Mouse (Mus musculus) midbrain, embryonic 10.5 days (tissue): ENCODE results near the gene H2-Q4. TPM values are rescaled to one million over a fixed set of nuclear protein-coding genes. Genes with fewer than 3 reads are reported as not detected.
"Not testable (repeated sequence)": the region's sequence is repeated elsewhere in the genome, so short reads cannot be mapped to it uniquely, and the experiment has no call there.

ENCODE experiments used
- DNase-seq: peaks from one replicate; pipeline ENCODE4 v3.0.0-alpha.2; 2017; ENCODE audit warnings: low spot score
- H3K27ac ChIP-seq: fragments of 300-500 bp; sonication (generic); replicated peaks from 2 replicates; pipeline ENCODE4 v1.5.1; 2016; ENCODE audit warnings: mild to moderate bottlenecking
- H3K27me3 ChIP-seq: fragments of 300-500 bp; sonication (generic); 2 replicates; pipeline ENCODE4 v1.6.1; 2016; ENCODE audit warnings: low read depth, mild to moderate bottlenecking; ENCODE audit not compliant: poor library complexity, severe bottlenecking
- H3K36me3 ChIP-seq: fragments of 300-500 bp; sonication (generic); 2 replicates; pipeline ENCODE4 v1.6.1; 2016; ENCODE audit warnings: mild to moderate bottlenecking, moderate library complexity
- H3K4me1 ChIP-seq: fragments of 300-500 bp; sonication (generic); 2 replicates; pipeline ENCODE4 v1.6.1; 2016
- H3K4me3 ChIP-seq: fragments of 300-500 bp; sonication (generic); 2 replicates; pipeline ENCODE4 v1.5.1; 2016; ENCODE audit warnings: mild to moderate bottlenecking, moderate library complexity
- H3K9me3 ChIP-seq: fragments of 300-500 bp; sonication (generic); replicated peaks from 2 replicates; pipeline ENCODE4 v1.6.1; 2016; ENCODE audit warnings: mild to moderate bottlenecking
- WGBS: fragments of 180-500 bp; shearing (Covaris S2); methylation state at CpG from one replicate; pipeline ENCODE4 v1.1.7; 2016; 5-methylcytosine and 5-hydroxymethylcytosine counted together
- polyA plus RNA-seq: library from polyadenylated mRNA; unstranded; fragments of >200 nt; fragmentation: Nextera tagmentation; extraction: Ambion mirVana; gene quantifications from 2 replicates; pipeline ENCODE4 v1.2.1, GENCODE M21; 2016

H2-Q4 gene
- polyA plus RNA-seq: 2.9 and 3.1 TPM in 2 replicates

GRCm38 (mm10) chr17:35379369-35379728, at the start of gene H2-Q4:
H2-Q4 (plus strand) TSS chr17:35379617.
- Histone ChIP-seq H3K4me3 (peak within 1 kb of the TSS; percentile 82), H3K27me3 (peaks cover 39% of the 10 kb centered on the region), H3K9me3 (peaks cover 8% of the 10 kb centered on the region; the same call in 1 of the 2 replicates), H3K36me3 (0 out of 2 replicates have a peak, but pooled peaks cover 3% of the 10 kb centered on the region), H3K27ac (peak within 1 kb of the TSS; percentile 83), H3K4me1 (peaks cover 16% of the 10 kb centered on the region)
- DNase-seq: peak; percentile 80
- under 1% methylated on average over 16 of the region's 16 CpGs for WGBS

GRCm38 (mm10) chr17:35329714-35330113, 49.7 kb upstream of the H2-Q4 start:
- DNase-seq, H3K4me1 ChIP-seq, H3K4me3 ChIP-seq, H3K27ac ChIP-seq, H3K9me3 ChIP-seq, H3K27me3 ChIP-seq, H3K36me3 ChIP-seq: not testable (repeated sequence)
- 54% methylated on average over 3 of the region's 3 CpGs for WGBS

DNA sequence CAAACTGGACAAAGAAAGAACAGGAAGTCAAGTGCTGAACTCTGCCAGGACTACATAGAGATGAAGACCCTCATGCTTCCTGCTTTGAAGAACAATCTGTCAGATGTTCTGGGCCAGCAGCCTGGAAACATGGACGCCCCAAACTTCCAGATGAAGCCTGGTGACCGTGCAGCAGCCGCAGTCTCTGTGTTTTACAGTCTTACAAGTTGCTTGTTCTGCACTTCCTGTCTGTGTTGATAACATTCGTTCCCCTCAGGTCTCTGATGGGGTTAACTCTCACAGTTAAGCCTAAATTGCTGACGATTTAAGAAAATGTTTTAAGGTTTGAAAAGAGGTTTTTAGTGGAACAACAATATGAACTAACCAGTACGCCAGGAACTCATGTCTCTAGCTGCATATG, 47.9 kb upstream of the H2-Q4 start:
- not testable (repeated sequence) for H3K9me3 ChIP-seq, H3K27me3 ChIP-seq, H3K4me3 ChIP-seq, H3K36me3 ChIP-seq, DNase-seq, H3K27ac ChIP-seq, H3K4me1 ChIP-seq
- 83% methylated on average over 6 of the region's 6 CpGs for WGBS

DNA sequence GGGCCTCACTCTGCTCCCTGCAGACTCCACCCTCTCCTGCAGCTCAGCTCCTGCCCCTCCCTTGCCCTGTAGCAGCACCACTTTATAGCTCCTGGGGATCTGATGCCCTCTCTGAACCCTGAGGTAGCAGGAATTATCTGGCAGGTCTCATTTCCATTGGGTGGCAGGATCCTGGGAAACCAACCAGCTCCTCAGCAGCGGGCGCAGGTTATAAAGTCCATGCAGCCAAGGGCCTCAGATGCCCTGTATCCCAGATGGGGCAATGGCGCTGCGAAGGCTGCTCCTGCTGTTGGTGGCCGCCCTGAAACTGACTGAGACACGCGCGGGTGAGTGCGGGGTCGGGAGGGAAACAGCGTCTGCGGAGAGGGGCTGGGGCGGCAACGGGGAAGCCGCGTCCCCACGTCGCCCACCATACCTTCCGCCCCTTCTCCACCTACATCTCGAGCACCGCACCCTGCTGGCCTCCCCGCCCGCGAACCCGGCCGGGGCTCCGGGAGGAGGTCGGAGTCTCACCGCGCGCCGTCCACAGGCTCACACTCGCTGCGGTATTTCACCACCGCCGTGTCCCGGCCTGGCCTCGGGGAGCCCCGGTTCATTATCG, 37.2 kb upstream of the H2-Q4 start, which contains the start of gene H2-Q2:
H2-Q2 (plus strand) TSS at position 172 of the 601 bp plus-strand sequence.
- Histone ChIP-seq H3K4me1 (peaks cover 14% of the 10 kb centered on the region), H3K27me3 (peaks cover 62% of the 10 kb centered on the region), H3K27ac (no peak within 1 kb of the TSS), H3K36me3 (no peaks in the 10 kb centered on the region), H3K9me3 (no peaks in the 10 kb centered on the region), H3K4me3 (peak within 1 kb of the TSS; percentile 60)
- DNase-seq: peak; percentile 35
- WGBS: 1% methylated on average over 40 of the region's 40 CpGs

GRCm38 (mm10) chr17:35342711-35343476, 36.5 kb upstream of the H2-Q4 start:
- WGBS: 4% methylated on average over 46 of the region's 46 CpGs
- DNase-seq: peak; percentile 14
- no peaks in the 10 kb centered on the region for H3K9me3 ChIP-seq
- peaks cover 14% of the 10 kb centered on the region for H3K4me1 ChIP-seq
- H3K27me3 ChIP-seq: peaks cover 62% of the 10 kb centered on the region
- no peak overlapping the region for H3K27ac ChIP-seq
- H3K36me3 ChIP-seq: no peaks in the 10 kb centered on the region
- peak overlapping the region; percentile 60 for H3K4me3 ChIP-seq

- H3K4me3 ChIP-seq, H3K9me3 ChIP-seq, H3K36me3 ChIP-seq, H3K27ac ChIP-seq, DNase-seq: not testable (repeated sequence)
- H3K27me3 ChIP-seq: peaks cover 27% of the 10 kb centered on the region
- H3K4me1 ChIP-seq: peaks cover 11% of the 10 kb centered on the region
Measured at GRCm38 (mm10) chr17:35347659-35348058, 31.8 kb upstream of the H2-Q4 start.

DNA sequence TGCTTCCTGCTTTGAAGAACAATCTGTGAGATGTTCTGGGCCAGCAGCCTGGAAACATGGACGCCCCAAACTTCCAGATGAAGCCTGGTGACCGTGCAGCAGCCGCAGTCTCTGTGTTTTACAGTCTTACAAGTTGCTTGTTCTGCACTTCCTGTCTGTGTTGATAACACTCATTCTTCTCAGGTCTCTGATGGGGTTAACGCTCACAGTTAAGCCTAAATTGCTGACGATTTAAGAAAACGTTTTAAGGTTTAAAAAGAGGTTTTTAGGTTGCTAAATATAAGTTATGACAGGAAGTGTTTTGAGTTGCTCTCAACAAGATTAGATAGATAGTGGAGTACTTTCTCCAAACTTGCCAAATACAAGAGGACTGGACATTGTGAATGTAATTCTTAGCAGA, 26.1 kb upstream of the H2-Q4 start:
- DNase-seq, H3K4me1 ChIP-seq, H3K9me3 ChIP-seq, H3K36me3 ChIP-seq, H3K27ac ChIP-seq, H3K4me3 ChIP-seq: not testable (repeated sequence)
- peaks cover 14% of the 10 kb centered on the region for H3K27me3 ChIP-seq
- WGBS: 77% methylated on average over 6 of the region's 6 CpGs

DNA sequence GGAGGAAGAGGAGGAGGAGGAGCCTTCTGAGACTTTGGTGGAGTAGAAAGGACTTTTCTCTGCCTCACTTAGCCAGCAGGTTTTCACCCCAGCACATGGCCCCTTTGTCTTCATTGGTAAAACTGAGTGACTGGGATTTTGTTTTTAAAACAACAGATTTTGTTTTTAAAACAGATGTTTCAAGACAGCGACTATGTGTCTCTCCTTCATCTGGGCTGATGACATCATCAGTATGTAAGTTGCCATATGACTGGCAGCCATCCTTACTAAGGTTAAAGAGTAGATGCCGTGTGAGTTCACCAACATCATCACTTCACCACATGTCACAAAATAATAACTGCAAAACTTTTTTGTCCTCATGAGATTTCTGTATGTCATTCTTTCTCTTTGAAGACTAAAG, 25.3 kb upstream of the H2-Q4 start:
- no peak overlapping the region for H3K4me3 ChIP-seq
- H3K27me3 ChIP-seq: peaks cover 22% of the 10 kb centered on the region
- DNase-seq: no peak
- H3K4me1 ChIP-seq: peaks cover 9% of the 10 kb centered on the region
- H3K27ac ChIP-seq: no peak overlapping the region
- 74% methylated on average over 2 of the region's 2 CpGs for WGBS
- H3K9me3 ChIP-seq: no peaks in the 10 kb centered on the region
- no peaks in the 10 kb centered on the region for H3K36me3 ChIP-seq

- Histone ChIP-seq H3K27me3 (peaks cover 31% of the 10 kb centered on the region), H3K36me3 (no peaks in the 10 kb centered on the region), H3K4me3 (no peak overlapping the region), H3K27ac (no peak overlapping the region), H3K9me3 (no peaks in the 10 kb centered on the region), H3K4me1 (peaks cover 10% of the 10 kb centered on the region)
- WGBS: 55% methylated on average over 1 of the region's 1 CpGs
- DNase-seq: no peak
Measured at GRCm38 (mm10) chr17:35357086-35357485, 22.3 kb upstream of the H2-Q4 start.

DNA sequence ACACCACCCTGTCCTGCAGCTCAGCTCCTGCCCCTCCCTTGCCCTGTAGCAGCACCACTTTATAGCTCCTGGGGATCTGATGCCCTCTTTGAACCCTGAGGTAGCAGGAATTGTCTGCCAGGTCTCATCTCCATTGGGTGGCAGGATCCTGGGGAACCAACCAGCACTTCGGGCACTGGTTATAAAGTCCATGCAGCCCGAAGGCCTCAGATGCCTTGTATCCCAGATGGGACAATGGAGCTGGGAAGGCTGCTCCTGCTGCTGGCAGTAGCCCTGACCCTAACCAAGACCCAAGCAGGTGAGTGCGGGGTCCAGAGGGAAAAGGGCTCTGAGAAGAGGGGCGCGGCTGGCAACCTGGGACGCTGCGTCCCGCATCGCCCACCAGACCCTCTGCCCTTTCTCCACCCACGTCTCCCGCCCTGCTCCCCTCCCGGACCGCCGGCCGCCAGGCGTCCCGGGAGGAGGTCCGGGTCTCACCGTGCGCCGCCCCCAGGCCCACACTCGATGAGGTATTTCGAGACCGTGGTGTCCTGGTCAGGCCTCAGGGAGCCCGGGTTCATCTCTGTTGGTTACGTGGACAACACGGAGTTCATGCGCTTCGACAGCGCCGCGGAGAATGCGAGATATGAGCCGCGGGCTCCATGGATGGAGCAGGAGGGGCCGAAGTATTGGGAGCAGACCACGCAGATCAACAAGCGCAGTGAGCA, 20.5 kb upstream of the H2-Q4 start:
- Histone ChIP-seq H3K4me1 (peaks cover 10% of the 10 kb centered on the region), H3K27me3 (peaks cover 31% of the 10 kb centered on the region), H3K27ac (0 out of 2 replicates have a peak overlapping the region, but pooled peaks have one; percentile 7), H3K9me3 (peaks cover 7% of the 10 kb centered on the region), H3K36me3 (no peaks in the 10 kb centered on the region), H3K4me3 (peak overlapping the region; percentile 51)
- WGBS: 10% methylated on average over 38 of the region's 38 CpGs
- DNase-seq: peak; percentile 21

- H3K4me3 ChIP-seq: peak overlapping the region; percentile 51
- no peak overlapping the region for H3K27ac ChIP-seq
- peaks cover 7% of the 10 kb centered on the region for H3K9me3 ChIP-seq
- H3K36me3 ChIP-seq: no peaks in the 10 kb centered on the region
- WGBS: 19% methylated on average over 21 of the region's 21 CpGs
- no peak for DNase-seq
- peaks cover 31% of the 10 kb centered on the region for H3K27me3 ChIP-seq
- H3K4me1 ChIP-seq: peaks cover 10% of the 10 kb centered on the region
Measured at GRCm38 (mm10) chr17:35359470-35359862, 20.0 kb upstream of the H2-Q4 start.

- Histone ChIP-seq H3K4me3 (peak overlapping the region; percentile 82), H3K27ac (peak overlapping the region; percentile 83), H3K4me1 (peaks cover 16% of the 10 kb centered on the region), H3K27me3 (peaks cover 39% of the 10 kb centered on the region), H3K36me3 (0 out of 2 replicates have a peak, but pooled peaks cover 3% of the 10 kb centered on the region), H3K9me3 (peaks cover 8% of the 10 kb centered on the region; the same call in 1 of the 2 replicates)
- no peak for DNase-seq
- WGBS: 2% methylated on average over 70 of the region's 70 CpGs
Measured at GRCm38 (mm10) chr17:35379729-35380451, 473 bp downstream of the H2-Q4 start.
